Mouse (Mus musculus) midbrain, embryonic 10.5 days (tissue): ENCODE results near the gene B3galt1. TPM values are rescaled to one million over a fixed set of nuclear protein-coding genes. Genes with fewer than 3 reads are reported as not detected.

Source experiments
- DNase-seq: peaks from one replicate; pipeline ENCODE4 v3.0.0-alpha.2; 2017; ENCODE audit warnings: low spot score
- H3K27ac ChIP-seq: fragments of 300-500 bp; sonication (generic); replicated peaks from 2 replicates; pipeline ENCODE4 v1.5.1; 2016; ENCODE audit warnings: mild to moderate bottlenecking
- H3K27me3 ChIP-seq: fragments of 300-500 bp; sonication (generic); 2 replicates; pipeline ENCODE4 v1.6.1; 2016; ENCODE audit warnings: low read depth, mild to moderate bottlenecking; ENCODE audit not compliant: poor library complexity, severe bottlenecking
- H3K36me3 ChIP-seq: fragments of 300-500 bp; sonication (generic); 2 replicates; pipeline ENCODE4 v1.6.1; 2016; ENCODE audit warnings: mild to moderate bottlenecking, moderate library complexity
- H3K4me1 ChIP-seq: fragments of 300-500 bp; sonication (generic); 2 replicates; pipeline ENCODE4 v1.6.1; 2016
- H3K4me3 ChIP-seq: fragments of 300-500 bp; sonication (generic); 2 replicates; pipeline ENCODE4 v1.5.1; 2016; ENCODE audit warnings: mild to moderate bottlenecking, moderate library complexity
- H3K9me3 ChIP-seq: fragments of 300-500 bp; sonication (generic); replicated peaks from 2 replicates; pipeline ENCODE4 v1.6.1; 2016; ENCODE audit warnings: mild to moderate bottlenecking
- WGBS: fragments of 180-500 bp; shearing (Covaris S2); methylation state at CpG from one replicate; pipeline ENCODE4 v1.1.7; 2016; 5-methylcytosine and 5-hydroxymethylcytosine counted together
- polyA plus RNA-seq: library from polyadenylated mRNA; unstranded; fragments of >200 nt; fragmentation: Nextera tagmentation; extraction: Ambion mirVana; gene quantifications from 2 replicates; pipeline ENCODE4 v1.2.1, GENCODE M21; 2016

Gene B3galt1
- polyA plus RNA-seq, 1 experiment from 2014 or later = 6.1 TPM

DNA sequence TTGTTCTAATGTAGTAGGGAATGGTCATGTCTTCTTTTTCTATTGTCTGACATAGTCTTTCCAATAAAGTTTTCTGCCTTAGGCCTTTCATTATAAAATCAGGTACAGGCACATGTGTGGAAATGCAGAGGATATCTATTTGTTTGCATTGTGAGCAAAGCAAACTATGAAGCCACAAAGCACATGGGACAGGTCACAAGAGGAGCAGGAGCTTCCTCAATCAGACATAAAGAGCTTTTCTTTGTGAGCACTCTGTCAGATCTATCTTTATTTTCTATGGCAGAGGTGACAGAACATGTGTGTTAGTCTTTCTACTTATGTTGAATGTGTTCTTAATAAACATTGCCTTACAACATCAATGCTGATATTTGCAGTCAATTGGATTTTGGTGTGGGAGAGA, 410.1 kb downstream of the B3galt1 start:
- H3K27ac ChIP-seq = no peak overlapping the region
- no peaks in the 10 kb centered on the region for H3K36me3 ChIP-seq
- H3K4me1 ChIP-seq = peaks cover 9% of the 10 kb centered on the region; the same call in 1 of the 2 replicates
- no peak for DNase-seq
- H3K27me3 ChIP-seq = no peaks in the 10 kb centered on the region
- H3K9me3 ChIP-seq = no peaks in the 10 kb centered on the region
- H3K4me3 ChIP-seq = no peak overlapping the region

DNA sequence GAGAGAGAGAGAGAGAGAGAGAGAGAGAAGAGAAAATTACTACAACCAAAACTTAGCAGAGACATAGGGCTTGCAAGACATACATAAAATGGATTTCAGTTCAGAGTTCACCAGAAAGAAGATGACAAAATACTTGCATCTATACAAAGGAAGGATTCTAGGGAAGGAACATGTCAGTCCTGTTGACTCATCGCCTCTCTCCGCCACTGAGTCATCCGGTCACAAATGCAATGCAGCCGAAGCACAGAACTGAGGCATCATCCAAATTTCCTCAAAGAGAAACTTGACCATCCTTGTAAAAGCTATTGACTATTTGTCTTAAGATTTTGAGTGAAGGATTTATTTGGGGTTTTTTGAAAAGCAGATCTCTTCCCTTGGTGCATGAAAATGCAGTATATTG, 410.8 kb downstream of the B3galt1 start:
- H3K27ac ChIP-seq = no peak overlapping the region
- no peaks in the 10 kb centered on the region for H3K36me3 ChIP-seq
- H3K4me1 ChIP-seq = peaks cover 9% of the 10 kb centered on the region; the same call in 1 of the 2 replicates
- H3K27me3 ChIP-seq = no peaks in the 10 kb centered on the region
- WGBS = 92% methylated on average over 4 of the region's 4 CpGs
- H3K9me3 ChIP-seq = no peaks in the 10 kb centered on the region
- H3K4me3 ChIP-seq = no peak overlapping the region
- DNase-seq = no peak

DNA sequence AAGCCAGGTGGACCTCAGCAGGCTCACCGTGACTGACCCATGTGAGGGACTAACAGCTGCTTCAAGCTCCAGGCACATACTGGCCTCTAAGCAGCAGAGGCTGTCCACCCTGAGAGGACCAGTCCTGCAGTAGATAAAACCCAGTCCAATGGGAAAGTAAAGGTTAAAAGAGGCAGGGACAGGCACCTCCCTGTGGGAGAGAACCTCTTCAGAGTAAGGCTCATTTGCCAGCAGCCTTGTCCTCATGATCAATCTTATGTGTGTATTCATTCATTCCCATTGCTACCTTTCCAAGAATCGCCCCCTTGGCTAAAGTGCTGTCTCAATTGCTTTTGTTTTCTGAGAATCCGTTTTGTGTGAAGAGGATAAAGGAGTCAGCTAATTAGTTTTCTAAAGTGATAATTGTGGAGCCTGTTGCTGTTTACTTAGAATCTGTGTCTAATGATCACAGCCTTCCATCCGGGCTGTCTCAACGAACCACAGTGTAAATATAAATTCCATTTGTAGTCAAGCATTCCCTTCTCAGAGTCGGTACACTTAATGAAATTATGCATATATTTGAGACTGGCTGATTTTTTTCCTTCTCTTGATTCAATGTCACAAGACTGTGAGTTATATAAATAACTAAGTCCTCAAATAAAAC, 412.1 kb downstream of the B3galt1 start:
- no peak overlapping the region for H3K4me3 ChIP-seq
- H3K4me1 ChIP-seq = peaks cover 9% of the 10 kb centered on the region; the same call in 1 of the 2 replicates
- no peak for DNase-seq
- no peaks in the 10 kb centered on the region for H3K27me3 ChIP-seq
- no peaks in the 10 kb centered on the region for H3K36me3 ChIP-seq
- H3K9me3 ChIP-seq = no peaks in the 10 kb centered on the region
- H3K27ac ChIP-seq = no peak overlapping the region
- 67% methylated on average over 6 of the region's 6 CpGs for WGBS

- no peak overlapping the region for H3K27ac ChIP-seq
- WGBS = 92% methylated on average over 3 of the region's 3 CpGs
Observed at GRCm38 (mm10) chr2:67983563-67983962, 417.9 kb downstream of the B3galt1 start.

DNA sequence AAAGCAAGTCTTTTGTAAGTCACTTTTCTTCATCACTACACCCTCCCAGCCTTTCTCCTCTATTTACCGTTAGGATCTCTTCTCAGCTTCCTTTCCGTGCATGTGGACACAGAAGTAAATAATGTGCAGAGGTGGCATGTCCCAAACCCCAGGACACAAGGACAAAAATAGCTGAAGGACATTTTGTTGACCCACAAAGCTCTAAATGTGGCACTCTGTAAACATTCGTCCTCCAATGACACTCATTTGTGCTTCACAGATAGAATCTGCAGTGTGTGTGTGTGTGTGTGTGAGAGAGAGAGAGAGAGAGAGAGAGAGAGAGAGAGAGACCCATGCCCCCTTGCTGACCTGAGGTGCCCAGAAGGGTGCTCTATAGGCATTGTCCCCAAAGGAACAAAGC, 419.5 kb downstream of the B3galt1 start:
- Histone ChIP-seq H3K27me3 (no peaks in the 10 kb centered on the region), H3K4me3 (no peak overlapping the region), H3K9me3 (no peaks in the 10 kb centered on the region), H3K27ac (no peak overlapping the region), H3K36me3 (no peaks in the 10 kb centered on the region), H3K4me1 (no peaks in the 10 kb centered on the region)
- DNase-seq = no peak
- 87% methylated on average over 3 of the region's 3 CpGs for WGBS

More at GRCm38 (mm10) chr2:67983563-67983962, 417.9 kb downstream of the B3galt1 start:
- H3K9me3 ChIP-seq = no peaks in the 10 kb centered on the region
- no peak for DNase-seq
- no peak overlapping the region for H3K4me3 ChIP-seq
- H3K4me1 ChIP-seq = no peaks in the 10 kb centered on the region
- H3K36me3 ChIP-seq = no peaks in the 10 kb centered on the region
- no peaks in the 10 kb centered on the region for H3K27me3 ChIP-seq

DNA sequence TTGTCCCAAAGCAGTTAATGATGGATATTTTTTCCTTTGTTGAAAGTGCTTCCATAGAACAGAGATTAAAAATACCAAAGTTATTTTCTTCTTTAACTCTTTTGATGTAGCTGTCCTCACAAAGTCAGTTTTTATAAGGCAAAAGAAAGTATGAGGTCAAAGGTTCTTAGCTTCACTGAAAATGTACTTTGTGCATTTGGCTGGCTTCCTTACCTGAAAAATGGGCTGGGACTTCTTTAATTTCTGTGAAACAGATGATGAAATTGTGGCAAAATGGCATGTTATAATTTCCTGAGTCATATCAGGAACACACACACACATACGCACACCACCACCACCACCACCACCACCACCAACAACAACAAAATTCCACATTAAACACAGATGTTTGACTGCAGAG, 427.8 kb downstream of the B3galt1 start:
- DNase-seq = no peak
- Histone ChIP-seq H3K36me3 (no peaks in the 10 kb centered on the region), H3K27ac (no peak overlapping the region), H3K27me3 (no peaks in the 10 kb centered on the region), H3K4me3 (no peak overlapping the region), H3K9me3 (no peaks in the 10 kb centered on the region), H3K4me1 (no peaks in the 10 kb centered on the region)
- WGBS = 97% methylated on average over 1 of the region's 1 CpGs

GRCm38 (mm10) chr2:68003091-68003490, 437.4 kb downstream of the B3galt1 start:
- 86% methylated on average over 1 of the region's 1 CpGs for WGBS
- DNase-seq = no peak
- H3K4me1 ChIP-seq = no peaks in the 10 kb centered on the region
- no peak overlapping the region for H3K27ac ChIP-seq
- no peaks in the 10 kb centered on the region for H3K9me3 ChIP-seq
- H3K4me3 ChIP-seq = no peak overlapping the region
- no peaks in the 10 kb centered on the region for H3K36me3 ChIP-seq
- no peaks in the 10 kb centered on the region for H3K27me3 ChIP-seq

DNA sequence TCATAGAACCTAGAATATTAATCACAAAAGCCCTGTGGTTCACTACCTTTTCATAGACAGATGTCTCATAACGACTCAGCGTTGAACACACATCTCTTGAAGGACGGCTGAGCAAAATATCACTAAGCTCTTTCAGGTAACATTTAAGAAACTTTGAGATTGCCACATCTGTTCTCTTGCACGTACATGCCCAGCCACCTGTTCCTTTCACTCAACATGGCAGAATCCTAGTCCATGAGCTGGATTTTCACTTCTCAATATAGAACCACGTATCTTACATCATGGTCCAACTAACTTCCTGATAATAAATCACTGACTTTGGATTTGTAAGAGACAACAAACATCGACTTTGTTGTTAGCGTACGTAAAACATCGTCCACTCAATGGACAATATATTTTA, 439.5 kb downstream of the B3galt1 start:
- H3K4me3 ChIP-seq = no peak overlapping the region
- H3K36me3 ChIP-seq = no peaks in the 10 kb centered on the region
- no peaks in the 10 kb centered on the region for H3K27me3 ChIP-seq
- H3K9me3 ChIP-seq = no peaks in the 10 kb centered on the region
- DNase-seq = no peak
- 93% methylated on average over 9 of the region's 9 CpGs for WGBS
- H3K4me1 ChIP-seq = no peaks in the 10 kb centered on the region
- no peak overlapping the region for H3K27ac ChIP-seq

- H3K27ac ChIP-seq = no peak overlapping the region
- no peak for DNase-seq
- H3K36me3 ChIP-seq = no peaks in the 10 kb centered on the region
- WGBS = 90% methylated on average over 7 of the region's 7 CpGs
- no peaks in the 10 kb centered on the region for H3K27me3 ChIP-seq
- H3K4me1 ChIP-seq = no peaks in the 10 kb centered on the region
- no peak overlapping the region for H3K4me3 ChIP-seq
- no peaks in the 10 kb centered on the region for H3K9me3 ChIP-seq
Observed at GRCm38 (mm10) chr2:68005711-68006110, 440.0 kb downstream of the B3galt1 start.

- Histone ChIP-seq H3K27ac (no peak overlapping the region), H3K36me3 (no peaks in the 10 kb centered on the region), H3K4me1 (no peaks in the 10 kb centered on the region), H3K9me3 (no peaks in the 10 kb centered on the region), H3K4me3 (no peak overlapping the region), H3K27me3 (no peaks in the 10 kb centered on the region)
- 88% methylated on average over 4 of the region's 4 CpGs for WGBS
- DNase-seq = no peak
Observed at GRCm38 (mm10) chr2:68011336-68011735, 445.7 kb downstream of the B3galt1 start.

DNA sequence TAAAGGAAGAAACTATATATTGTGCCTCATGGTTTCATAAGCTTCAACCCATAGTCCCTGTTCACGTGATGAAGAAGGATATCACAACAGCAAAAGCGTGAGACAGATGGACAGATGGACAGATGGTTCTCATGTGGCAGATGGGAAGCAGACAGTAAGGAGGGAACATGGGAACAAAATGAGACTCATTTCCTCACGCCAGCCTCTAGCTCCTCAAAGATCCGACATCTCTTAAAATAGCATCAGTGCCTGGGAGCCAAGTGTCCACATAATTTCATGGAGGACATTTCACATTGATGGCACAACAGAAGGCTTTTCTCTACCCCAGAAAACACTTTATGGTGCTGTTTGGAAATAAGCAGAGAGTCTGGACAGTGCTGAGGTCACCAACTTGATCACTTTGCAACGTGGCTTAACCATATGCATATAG, 454.6 kb downstream of the B3galt1 start:
- DNase-seq = no peak
- no peaks in the 10 kb centered on the region for H3K27me3 ChIP-seq
- H3K4me1 ChIP-seq = no peaks in the 10 kb centered on the region
- H3K9me3 ChIP-seq = no peaks in the 10 kb centered on the region
- WGBS = 92% methylated on average over 5 of the region's 5 CpGs
- H3K4me3 ChIP-seq = no peak overlapping the region
- H3K27ac ChIP-seq = no peak overlapping the region
- no peaks in the 10 kb centered on the region for H3K36me3 ChIP-seq

GRCm38 (mm10) chr2:68021541-68022152, 456.0 kb downstream of the B3galt1 start:
- Histone ChIP-seq H3K36me3 (no peaks in the 10 kb centered on the region), H3K27ac (no peak overlapping the region), H3K4me1 (no peaks in the 10 kb centered on the region), H3K4me3 (no peak overlapping the region), H3K9me3 (no peaks in the 10 kb centered on the region), H3K27me3 (no peaks in the 10 kb centered on the region)
- DNase-seq = no peak
- WGBS = 89% methylated on average over 6 of the region's 6 CpGs

DNA sequence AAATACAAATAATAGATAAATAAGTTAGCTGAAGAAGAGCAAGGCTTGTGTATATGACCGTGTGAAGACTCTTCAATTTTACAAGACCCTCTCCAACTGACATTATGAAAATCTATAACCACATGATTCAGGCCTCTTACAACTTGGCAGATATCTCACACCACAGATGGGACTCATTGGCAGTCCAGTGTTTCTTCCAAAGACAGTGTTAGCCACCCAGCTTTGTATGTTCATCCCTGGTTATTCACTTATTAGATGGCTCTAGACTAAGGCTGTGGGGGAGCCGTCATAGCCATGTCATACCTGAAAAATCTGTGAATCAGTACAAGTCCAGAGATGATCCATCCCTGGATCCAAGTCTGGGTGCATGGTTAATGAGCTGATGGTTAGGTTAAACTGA, 463.1 kb downstream of the B3galt1 start:
- WGBS = 96% methylated on average over 2 of the region's 2 CpGs
- H3K9me3 ChIP-seq = no peaks in the 10 kb centered on the region; the same call in 1 of the 2 replicates
- DNase-seq = no peak
- H3K4me3 ChIP-seq = no peak overlapping the region
- H3K27ac ChIP-seq = no peak overlapping the region
- H3K27me3 ChIP-seq = no peaks in the 10 kb centered on the region
- H3K36me3 ChIP-seq = no peaks in the 10 kb centered on the region
- no peaks in the 10 kb centered on the region for H3K4me1 ChIP-seq
